Mouse (Mus musculus) CH12.LX (cell line): Measurements from ENCODE around the gene Tmem273. TPM values are rescaled to one million over a fixed set of nuclear protein-coding genes. Genes with fewer than 3 reads are reported as not detected.

Source experiments
- DNase-seq: peaks from one replicate; pipeline ENCODE4 v3.0.0-alpha.2; 2013; ENCODE audit errors: extremely low read depth
- H3K27ac ChIP-seq: 2 replicates; pipeline ENCODE4 v1.5.1; 2012; ENCODE audit warnings: low read depth, mild to moderate bottlenecking, control low read depth, moderate library complexity; ENCODE audit not compliant: insufficient read depth
- H3K27me3 ChIP-seq: replicated peaks from 2 replicates; pipeline ENCODE3; 2012; ENCODE audit warnings: inconsistent platforms
- H3K36me3 ChIP-seq, 2 experiments: replicated peaks in 1 of 2; 2 replicates each; pipeline versions ENCODE3 to v1.6.1; 2012; ENCODE audit warnings: inconsistent platforms in 1 of 2, low read length in 1 of 2, mild to moderate bottlenecking in 1 of 2, mixed read lengths in 1 of 2, moderate library complexity in 1 of 2; ENCODE audit not compliant: control insufficient read depth in 1 of 2, insufficient read depth in 1 of 2
- H3K4me1 ChIP-seq, 2 experiments: 2 replicates each; pipeline ENCODE4 v1.6.1; 2012; ENCODE audit warnings: inconsistent platforms in 1 of 2, moderate library complexity in 1 of 2; ENCODE audit not compliant: insufficient read depth in 2 of 2, control insufficient read depth in 1 of 2
- H3K4me2 ChIP-seq: 2 replicates; pipeline ENCODE4 v1.6.1; 2012; ENCODE audit warnings: low read depth, mild to moderate bottlenecking, control low read depth; ENCODE audit not compliant: poor library complexity, insufficient read depth, severe bottlenecking
- H3K4me3 ChIP-seq, 3 experiments: fragments of 150-350 bp in 1 of 3; sonication (generic) in 1 of 3; replicated peaks in 1 of 3; 2 replicates each; pipeline versions ENCODE3 to v1.5.1; 2011 to 2012; ENCODE audit warnings: low read depth in 2 of 3, low read length in 2 of 3, mild to moderate bottlenecking in 2 of 3, moderate library complexity in 2 of 3, control low read depth in 1 of 3, improper control_type of control experiment in 1 of 3, inconsistent platforms in 1 of 3, mixed read lengths in 1 of 3; ENCODE audit not compliant: poor library complexity in 1 of 3
- H3K79me2 ChIP-seq: replicated peaks from 2 replicates; pipeline ENCODE4 v1.6.1; 2012; ENCODE audit warnings: mild to moderate bottlenecking, moderate library complexity; ENCODE audit not compliant: control insufficient read depth, poor library complexity, insufficient read depth, severe bottlenecking; ENCODE audit errors: extremely low read depth
- H3K9ac ChIP-seq: 2 replicates; pipeline ENCODE4 v1.6.1; 2012; ENCODE audit warnings: low read depth, mild to moderate bottlenecking, control low read depth, moderate library complexity; ENCODE audit not compliant: insufficient read depth
- H3K9me3 ChIP-seq: replicated peaks from 2 replicates; pipeline ENCODE3; 2012; ENCODE audit warnings: low read length, inconsistent platforms, mixed read lengths
- BHLHE40 ChIP-seq: IDR thresholded peaks from 2 replicates; pipeline ENCODE4 v1.6.1; 2011; ENCODE audit warnings: mild to moderate bottlenecking, low read depth, low read length, improper control_type of control experiment
- CHD1 ChIP-seq: IDR thresholded peaks from 2 replicates; pipeline ENCODE4 v1.6.1; 2012; ENCODE audit warnings: low read depth, low read length, improper control_type of control experiment, inconsistent platforms
- CHD2 ChIP-seq: IDR thresholded peaks from 2 replicates; pipeline ENCODE4 v1.6.1; 2011; ENCODE audit warnings: low read length, improper control_type of control experiment
- E2F4 ChIP-seq: IDR thresholded peaks from 2 replicates; pipeline ENCODE4 v1.6.1; 2011; ENCODE audit warnings: low read depth, low read length, improper control_type of control experiment; ENCODE audit not compliant: insufficient replicate concordance
- ELF1 ChIP-seq: IDR thresholded peaks from 2 replicates; pipeline ENCODE4 v1.6.1; 2014; ENCODE audit warnings: low read depth, mild to moderate bottlenecking, inconsistent platforms, low read length, improper control_type of control experiment
- EP300 ChIP-seq: IDR thresholded peaks from 2 replicates; pipeline ENCODE4 v1.6.1; 2011; ENCODE audit warnings: low read length, improper control_type of control experiment
- HCFC1 ChIP-seq: IDR thresholded peaks from 2 replicates; pipeline ENCODE4 v1.6.1; 2012; ENCODE audit warnings: low read depth, mild to moderate bottlenecking, inconsistent platforms, low read length, improper control_type of control experiment
- IRF4 ChIP-seq: IDR thresholded peaks from 2 replicates; pipeline ENCODE4 v1.6.1; 2014; ENCODE audit warnings: low read depth, mild to moderate bottlenecking, inconsistent platforms, low read length, improper control_type of control experiment
- JUND ChIP-seq: conservative IDR thresholded peaks from 2 replicates; pipeline ENCODE4 v1.6.1; 2011; ENCODE audit warnings: low read depth, low read length, improper control_type of control experiment
- MAFK ChIP-seq: IDR thresholded peaks from 2 replicates; pipeline ENCODE4 v1.6.1; 2011; ENCODE audit warnings: low read length, improper control_type of control experiment; ENCODE audit not compliant: insufficient replicate concordance
- MYC ChIP-seq: IDR thresholded peaks from 2 replicates; pipeline ENCODE4 v1.6.1; 2011; ENCODE audit warnings: low read depth, mild to moderate bottlenecking, improper control_type of control experiment, low read length
- NELFE ChIP-seq: IDR thresholded peaks from 2 replicates; pipeline ENCODE4 v1.6.1; 2011; ENCODE audit warnings: low read depth, low read length, improper control_type of control experiment
- POLR2AphosphoS2 ChIP-seq: IDR thresholded peaks from 2 replicates; pipeline ENCODE4 v1.6.1; 2011; ENCODE audit warnings: low read depth, low read length, improper control_type of control experiment
- SIN3A ChIP-seq: IDR thresholded peaks from 2 replicates; pipeline ENCODE4 v1.6.1; 2012; ENCODE audit warnings: low read length, improper control_type of control experiment, inconsistent platforms
- USF1 ChIP-seq: IDR thresholded peaks from 2 replicates; pipeline ENCODE4 v1.6.1; 2014; ENCODE audit warnings: low read depth, mild to moderate bottlenecking, inconsistent platforms, low read length, improper control_type of control experiment
- ZC3H11A ChIP-seq: IDR thresholded peaks from 2 replicates; pipeline ENCODE4 v1.6.1; 2012; ENCODE audit warnings: low read depth, mild to moderate bottlenecking, inconsistent platforms, low read length, improper control_type of control experiment
- ZKSCAN1 ChIP-seq: IDR thresholded peaks from 2 replicates; pipeline ENCODE4 v1.6.1; 2012; ENCODE audit warnings: low read depth, inconsistent platforms, low read length, improper control_type of control experiment, borderline replicate concordance
- ZMIZ1 ChIP-seq: IDR thresholded peaks from 2 replicates; pipeline ENCODE4 v1.6.1; 2012; ENCODE audit warnings: low read depth, mild to moderate bottlenecking, inconsistent platforms, low read length, improper control_type of control experiment
- dilution Hi-C: fragments of 300-500 bp; cut with MboI; formaldehyde crosslinking; loops from 2 replicates; pipeline ENCODE4 v1.14.3; 2020; ENCODE audit warnings: low sequenced_read_pairs; ENCODE audit not compliant: extremely low pct_unique_long_range_greater_than_20kb, extremely low pct_ligation_motif_present
- in situ Hi-C: fragments of 300-500 bp; cut with MboI; formaldehyde crosslinking; loops from 3 replicates; pipeline ENCODE4 v1.14.3; 2019; ENCODE audit warnings: low sequenced_read_pairs, low pct_ligation_motif_present, low pct_unique_long_range_greater_than_20kb, mixed read lengths
- polyA plus RNA-seq: library from polyadenylated mRNA; unstranded; fragments of >175 nt; gene quantifications from 2 replicates; pipeline ENCODE4 v1.2.1, GENCODE M21; 2012; ENCODE audit warnings: low read depth; ENCODE audit not compliant: insufficient read length
- total RNA-seq, 2 experiments: library from RNA; depleted of rRNA; stranded (reverse); fragments of 300-350 nt in 1 of 2; fragments of >200 nt in 1 of 2; gene quantifications; 2 replicates each; pipeline ENCODE4 v1.2.3; 2012 to 2014

Tmem273 gene
- total and polyA plus RNA-seq, 3 experiments, result 0.94 TPM; not detected in 2

DNA sequence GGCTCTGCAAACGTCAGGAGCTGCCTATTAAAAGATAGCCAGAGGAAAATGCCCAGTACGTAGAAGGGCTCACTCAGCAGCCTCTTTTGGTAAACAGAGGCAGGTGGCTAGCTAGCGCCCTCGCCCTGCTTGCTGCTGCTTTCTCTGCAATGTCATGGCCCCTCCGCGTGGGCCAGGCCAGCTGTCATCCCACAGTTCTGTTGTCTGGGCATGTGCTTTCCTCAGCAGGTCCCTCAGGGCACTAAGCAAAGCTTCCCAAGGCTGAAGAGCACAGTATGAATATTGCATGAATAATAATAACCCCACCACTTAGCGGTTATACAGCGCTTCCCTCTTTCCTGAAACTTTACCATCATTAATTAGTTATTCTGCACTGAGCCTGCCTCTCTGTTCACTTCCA lies 10.6 kb downstream of the Tmem273 start:
- H3K79me2 ChIP-seq, result no peaks in the 10 kb centered on the region
- H3K4me1 ChIP-seq, result 0 out of 4 replicates have a peak, but pooled peaks cover 0 to 2% of the 10 kb centered on the region in 2 experiments
- in situ Hi-C loops, result no loop called here
- dilution Hi-C loops, result no loop called here
- no peak overlapping the region for H3K4me3 ChIP-seq
- H3K27ac ChIP-seq, result no peak overlapping the region
- no peaks in the 10 kb centered on the region for H3K36me3 ChIP-seq
- no peaks in the 10 kb centered on the region for H3K9me3 ChIP-seq
- H3K4me2 ChIP-seq, result no peak overlapping the region
- no peaks in the 10 kb centered on the region for H3K27me3 ChIP-seq
- DNase-seq, result no peak
- TF ChIP-seq NELFE (no peak), MYC (no peak)
- H3K9ac ChIP-seq, result no peak overlapping the region

DNA sequence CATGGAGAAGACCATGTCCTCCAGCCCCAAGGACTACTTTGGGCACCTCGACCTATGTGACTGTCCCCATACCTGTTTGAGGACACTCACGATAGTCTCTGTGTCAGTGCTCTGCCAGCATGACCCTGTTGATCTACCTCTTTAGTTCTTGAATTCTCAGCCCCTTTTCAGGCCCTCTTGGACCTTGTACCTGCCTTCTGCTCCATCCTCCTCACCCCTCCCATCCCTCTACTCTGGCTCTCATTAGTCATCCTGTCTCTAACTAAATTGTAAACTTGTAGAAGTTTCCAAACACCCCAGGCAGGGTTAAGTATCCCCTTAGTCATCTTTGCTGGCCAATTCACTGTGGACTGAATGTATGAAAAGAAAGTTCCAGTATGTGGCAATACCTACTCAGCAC lies 12.0 kb downstream of the Tmem273 start:
- TF ChIP-seq IRF4, result no peak
- TF ChIP-seq MYC, result no peak
- TF ChIP-seq ZMIZ1, result no peak
- no peak for TF ChIP-seq USF1
- Histone ChIP-seq H3K4me1 (0 out of 4 replicates have a peak, but pooled peaks cover 0 to 2% of the 10 kb centered on the region in 2 experiments), H3K4me3 (no peak overlapping the region), H3K79me2 (no peaks in the 10 kb centered on the region), H3K36me3 (no peaks in the 10 kb centered on the region), H3K4me2 (no peak overlapping the region), H3K9me3 (no peaks in the 10 kb centered on the region), H3K27ac (no peak overlapping the region), H3K27me3 (no peaks in the 10 kb centered on the region), H3K9ac (no peak overlapping the region)
- in situ Hi-C loops, result no loop called here
- DNase-seq, result no peak
- dilution Hi-C loops, result no loop called here

GRCm38 (mm10) chr14:32798355-32798754 lies 12.6 kb downstream of the Tmem273 start:
- H3K9me3 ChIP-seq, result no peaks in the 10 kb centered on the region
- TF ChIP-seq CHD2 (no peak), ELF1 (no peak), CHD1 (no peak), ZC3H11A (no peak), SIN3A (no peak), MAFK (no peak), JUND (no peak), EP300 (no peak), E2F4 (no peak), HCFC1 (no peak), ZMIZ1 (no peak), BHLHE40 (no peak), POLR2AphosphoS2 (no peak), ZKSCAN1 (no peak)
- H3K27ac ChIP-seq, result no peak overlapping the region
- H3K4me1 ChIP-seq, result 0 out of 4 replicates have a peak, but pooled peaks cover 0 to 2% of the 10 kb centered on the region in 2 experiments
- DNase-seq, result no peak
- H3K4me2 ChIP-seq, result no peak overlapping the region
- H3K9ac ChIP-seq, result no peak overlapping the region
- H3K36me3 ChIP-seq, result no peaks in the 10 kb centered on the region
- no peaks in the 10 kb centered on the region for H3K79me2 ChIP-seq
- dilution Hi-C loops, result no loop called here
- H3K4me3 ChIP-seq, result no peak overlapping the region
- in situ Hi-C loops, result no loop called here
- H3K27me3 ChIP-seq, result no peaks in the 10 kb centered on the region
